Mouse (Mus musculus) macrophage (primary cell): ENCODE results near the gene Phyhipl. TPM values are rescaled to one million over a fixed set of nuclear protein-coding genes. Genes with fewer than 3 reads are reported as not detected.

Experiments used
- H3K27ac ChIP-seq: fragments of 350-480 bp; formaldehyde crosslinking; 2 replicates; pipeline ENCODE4 v1.9.0; 2021
- H3K36me3 ChIP-seq: fragments of 350-480 bp; formaldehyde crosslinking; 2 replicates; pipeline ENCODE4 v1.9.0; 2021; ENCODE audit errors: inconsistent target
- H3K4me3 ChIP-seq: fragments of 350-480 bp; formaldehyde crosslinking; 2 replicates; pipeline ENCODE4 v1.9.0; 2021; ENCODE audit errors: inconsistent target
- H3K79me2 ChIP-seq: fragments of 350-480 bp; formaldehyde crosslinking; 2 replicates; pipeline ENCODE4 v1.9.0; 2021; ENCODE audit errors: inconsistent target
- WGBS: methylation state at CpG from one replicate; pipeline ENCODE4 v1.1.7; 2026; ENCODE audit warnings: inconsistent platforms; ENCODE audit not compliant: missing documents; 5-methylcytosine and 5-hydroxymethylcytosine counted together
- polyA plus RNA-seq: library from polyadenylated mRNA; stranded (reverse); fragments of 250-400 nt; gene quantifications from 3 replicates; pipeline ENCODE4 v1.2.4, GENCODE M21; 2018; ENCODE audit warnings: inconsistent platforms

The Phyhipl gene
- polyA plus RNA-seq, 1 experiment from 2014 or later = not detected

DNA sequence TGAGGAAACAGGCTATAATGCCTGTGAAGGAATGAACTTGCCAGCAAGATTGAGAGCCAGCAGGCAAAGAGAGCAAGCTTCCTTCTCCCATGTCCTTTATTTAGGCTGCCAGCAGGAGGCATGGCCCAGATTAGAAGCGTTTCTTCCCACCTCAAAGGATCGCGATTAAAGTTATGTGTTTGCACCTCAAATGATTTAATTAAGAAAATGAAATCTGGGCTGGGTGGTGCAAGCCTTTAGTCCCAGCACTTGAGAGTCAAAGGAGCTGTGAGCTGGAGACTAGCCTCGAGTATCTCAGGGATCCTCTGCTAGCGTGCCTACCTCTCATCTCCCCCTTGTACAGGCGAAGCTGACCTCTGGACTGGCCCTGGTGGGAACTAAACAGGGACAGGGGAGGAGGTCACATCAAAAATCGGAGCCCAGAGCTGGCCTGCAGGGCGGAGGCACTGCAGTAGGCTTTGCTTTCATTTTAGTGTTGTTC lies 122.4 kb downstream of the Phyhipl start:
- H3K79me2 ChIP-seq = no peaks in the 10 kb centered on the region
- WGBS = 80% methylated on average over 8 of the region's 8 CpGs
- no peak overlapping the region for H3K4me3 ChIP-seq
- no peak overlapping the region for H3K27ac ChIP-seq
- no peaks in the 10 kb centered on the region for H3K36me3 ChIP-seq

DNA sequence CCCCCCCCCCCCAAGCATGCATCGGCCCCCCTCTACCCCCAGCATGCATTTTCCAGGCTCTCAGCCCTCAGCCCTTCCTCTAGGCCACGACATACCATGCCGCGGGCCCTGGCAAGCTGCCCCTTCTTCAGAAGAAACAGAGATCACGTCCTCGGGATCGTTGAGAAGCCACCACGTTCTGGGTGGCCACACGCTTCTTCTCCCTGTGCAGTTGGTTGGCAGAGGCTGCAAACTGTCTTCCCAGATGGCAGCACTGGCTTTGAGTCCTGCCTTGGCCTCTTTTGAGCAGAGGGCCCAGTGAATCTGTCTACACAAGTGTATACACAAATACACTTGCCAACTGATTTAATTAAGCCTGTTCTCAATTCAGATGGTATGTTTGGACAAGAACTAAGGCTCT lies 123.5 kb downstream of the Phyhipl start:
- WGBS = 98% methylated on average over 8 of the region's 9 CpGs
- Histone ChIP-seq H3K4me3 (no peak overlapping the region), H3K27ac (no peak overlapping the region), H3K79me2 (no peaks in the 10 kb centered on the region), H3K36me3 (no peaks in the 10 kb centered on the region)

DNA sequence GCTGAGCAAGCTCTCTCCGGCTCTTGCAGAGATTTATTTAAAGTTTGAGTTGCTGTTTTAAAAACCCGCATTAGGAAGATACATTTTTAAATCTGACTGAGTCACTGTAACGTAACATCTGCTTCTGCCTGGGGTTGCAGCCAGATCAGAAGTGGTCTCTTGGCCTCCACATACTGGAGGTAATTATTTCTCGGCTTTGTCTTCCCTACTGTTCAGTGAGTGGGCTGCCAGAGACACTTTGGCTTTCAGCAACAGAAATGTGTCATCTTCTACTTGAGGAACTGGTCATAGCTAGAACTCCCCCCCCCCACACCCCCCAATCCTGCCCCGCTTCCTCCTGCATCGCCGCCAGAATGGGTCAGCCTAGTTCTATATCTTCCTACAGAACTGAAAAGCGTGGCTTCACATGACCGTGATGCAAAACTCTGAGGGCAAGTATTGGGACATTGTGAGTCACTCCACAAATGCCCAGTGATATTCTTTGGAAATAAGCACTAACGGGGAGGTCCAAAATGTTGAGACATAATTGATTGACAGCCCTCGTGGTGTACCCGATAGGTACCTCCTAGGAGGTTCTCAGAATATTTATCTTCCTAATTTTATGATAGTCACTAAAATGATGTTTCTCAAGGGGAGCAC lies 125.5 kb downstream of the Phyhipl start:
- 91% methylated on average over 12 of the region's 12 CpGs for WGBS
- H3K4me3 ChIP-seq = no peak overlapping the region
- no peaks in the 10 kb centered on the region for H3K36me3 ChIP-seq
- H3K79me2 ChIP-seq = no peaks in the 10 kb centered on the region
- no peak overlapping the region for H3K27ac ChIP-seq

DNA sequence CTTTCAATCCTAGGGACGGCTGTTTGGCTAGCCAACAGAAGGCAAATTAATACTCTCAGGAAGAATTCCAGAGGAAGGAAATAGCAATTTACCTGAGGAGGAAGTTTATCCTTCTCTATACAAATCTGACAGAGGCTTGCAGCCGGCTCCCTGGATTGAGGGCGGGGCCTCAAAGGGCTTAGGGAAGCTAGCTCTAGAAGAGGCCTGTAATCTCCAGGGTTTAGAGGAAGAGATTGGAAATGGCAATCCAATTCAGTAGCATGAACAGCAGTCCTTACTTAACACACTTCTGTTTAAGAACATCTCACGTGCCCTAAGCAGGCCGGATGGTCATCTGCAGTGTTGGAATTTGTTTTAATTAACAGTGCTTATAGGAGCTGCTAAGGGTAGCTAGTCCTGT lies 134.4 kb downstream of the Phyhipl start:
- Histone ChIP-seq H3K79me2 (no peaks in the 10 kb centered on the region), H3K4me3 (no peak overlapping the region), H3K36me3 (no peaks in the 10 kb centered on the region), H3K27ac (no peak overlapping the region)
- 55% methylated on average over 5 of the region's 5 CpGs for WGBS

DNA sequence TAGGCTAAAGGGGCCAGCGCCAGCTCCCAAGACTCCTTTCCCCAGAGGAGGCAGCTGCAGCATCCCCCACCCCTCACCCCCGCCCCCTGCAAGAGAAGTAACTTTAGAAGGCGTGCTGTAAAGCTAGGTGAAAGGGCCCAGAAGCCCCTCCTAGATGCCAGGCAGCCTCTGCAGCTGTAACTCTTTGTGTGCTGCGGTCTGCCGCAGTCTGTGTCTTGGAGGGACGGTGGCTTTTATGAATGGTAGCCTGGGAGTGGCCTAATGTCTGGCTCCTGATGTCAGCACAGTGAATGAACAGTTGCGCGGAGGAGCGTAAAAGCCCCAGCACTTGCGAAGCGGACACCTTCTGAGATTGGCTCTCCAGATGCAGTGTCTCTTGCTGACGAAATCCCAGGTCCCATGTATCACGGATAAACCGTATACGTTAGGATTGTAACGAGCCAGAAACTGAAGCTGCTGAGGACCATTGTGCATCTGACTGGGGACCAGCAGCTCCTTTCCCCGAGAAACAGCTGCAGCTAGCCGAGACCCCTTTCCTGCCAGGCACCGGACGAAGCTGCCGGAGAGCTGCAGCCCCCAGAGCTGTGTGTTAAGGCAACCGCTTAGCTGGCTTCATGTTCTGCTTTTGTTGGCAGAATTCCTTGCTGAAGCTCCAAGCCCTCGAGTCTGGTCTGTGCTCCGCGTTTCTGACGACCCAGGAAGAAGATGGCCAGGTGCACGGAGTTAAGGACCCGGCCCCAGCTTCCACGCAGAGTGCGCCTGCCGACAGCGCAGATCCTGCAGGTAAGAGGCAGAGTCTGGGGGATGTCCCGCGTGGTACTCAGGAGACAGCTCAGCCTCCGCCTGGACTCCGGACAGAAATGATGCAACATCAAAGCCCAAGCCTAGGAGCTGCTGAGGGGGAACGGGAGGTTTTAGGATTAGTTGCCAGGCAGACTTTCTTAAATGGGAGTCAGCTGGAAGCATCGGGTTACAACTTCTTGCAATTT lies 135.3 kb downstream of the Phyhipl start:
- WGBS = 5% methylated on average over 38 of the region's 38 CpGs
- no peak overlapping the region for H3K4me3 ChIP-seq
- H3K79me2 ChIP-seq = no peaks in the 10 kb centered on the region
- H3K27ac ChIP-seq = no peak overlapping the region
- H3K36me3 ChIP-seq = no peaks in the 10 kb centered on the region

DNA sequence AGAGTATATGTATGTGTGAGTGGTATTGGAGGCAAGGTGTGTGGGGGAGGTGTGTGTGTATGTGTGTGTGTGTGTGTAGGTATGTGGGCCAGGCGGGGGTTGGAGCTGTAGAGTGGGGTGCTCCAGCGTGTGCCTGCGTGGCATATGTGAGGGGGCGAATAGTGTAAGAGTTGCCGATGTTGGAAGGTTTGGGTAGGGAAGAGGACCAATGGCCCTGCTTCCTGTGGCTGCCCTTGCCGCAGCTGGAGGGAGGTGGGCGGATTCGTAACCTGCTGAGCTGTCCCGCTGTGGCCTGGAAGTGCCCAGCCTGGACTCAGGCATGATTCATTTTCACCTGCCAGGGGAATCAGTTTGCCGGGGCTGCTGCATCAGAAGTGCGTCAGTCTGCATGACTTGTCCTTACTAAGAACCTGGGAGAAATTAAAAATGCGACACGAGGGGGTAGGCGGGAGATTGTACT lies 136.1 kb downstream of the Phyhipl start:
- 10% methylated on average over 14 of the region's 14 CpGs for WGBS
- H3K27ac ChIP-seq = no peak overlapping the region

DNA sequence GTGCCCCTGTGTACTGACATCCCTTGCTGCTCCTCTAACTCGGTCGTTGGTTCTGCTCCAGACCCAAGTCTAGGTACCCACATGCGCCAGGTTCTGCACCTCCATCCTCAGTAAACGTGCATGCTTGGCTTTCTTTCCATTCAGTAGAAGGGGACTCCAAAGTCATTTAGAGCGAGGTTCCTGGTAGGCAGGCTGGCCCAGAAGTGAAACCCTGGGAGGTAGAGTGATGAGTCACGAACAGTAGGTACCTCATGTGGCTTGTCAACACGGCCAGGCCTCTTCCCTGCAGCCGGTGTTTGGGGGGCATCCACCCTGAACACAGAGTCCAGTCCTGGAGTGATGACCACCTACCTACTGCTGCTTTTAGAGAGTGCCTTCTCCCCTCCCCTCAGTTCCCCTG lies 139.1 kb downstream of the Phyhipl start:
- Histone ChIP-seq H3K27ac (no peak overlapping the region), H3K36me3 (no peaks in the 10 kb centered on the region), H3K79me2 (no peaks in the 10 kb centered on the region), H3K4me3 (no peak overlapping the region)
- WGBS = 89% methylated on average over 8 of the region's 8 CpGs

More for the DNA sequence above, 136.1 kb downstream of the Phyhipl start:
- no peaks in the 10 kb centered on the region for H3K36me3 ChIP-seq
- H3K4me3 ChIP-seq = no peak overlapping the region
- H3K79me2 ChIP-seq = no peaks in the 10 kb centered on the region

DNA sequence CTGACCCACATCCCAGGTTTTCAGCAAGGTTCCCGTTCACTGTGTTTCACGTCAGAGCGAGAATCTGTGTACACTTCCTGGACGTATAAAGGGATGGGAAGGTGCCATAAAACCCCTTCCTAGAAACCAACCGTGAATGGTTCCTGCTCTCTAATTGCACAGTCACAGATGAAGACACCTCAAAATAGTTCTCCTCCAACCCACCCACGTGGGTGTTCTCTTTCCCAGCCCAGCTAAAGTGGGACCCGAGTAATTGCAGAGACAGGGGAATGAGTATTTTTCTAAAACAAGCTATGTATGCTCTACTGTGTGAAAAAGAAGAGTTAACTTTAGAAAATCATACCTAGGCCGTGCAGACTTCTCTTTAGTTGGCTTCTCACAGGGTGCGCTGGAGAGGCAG lies 140.9 kb downstream of the Phyhipl start:
- no peak overlapping the region for H3K27ac ChIP-seq
- H3K36me3 ChIP-seq = no peaks in the 10 kb centered on the region
- 81% methylated on average over 9 of the region's 9 CpGs for WGBS
- H3K79me2 ChIP-seq = no peaks in the 10 kb centered on the region
- H3K4me3 ChIP-seq = no peak overlapping the region

DNA sequence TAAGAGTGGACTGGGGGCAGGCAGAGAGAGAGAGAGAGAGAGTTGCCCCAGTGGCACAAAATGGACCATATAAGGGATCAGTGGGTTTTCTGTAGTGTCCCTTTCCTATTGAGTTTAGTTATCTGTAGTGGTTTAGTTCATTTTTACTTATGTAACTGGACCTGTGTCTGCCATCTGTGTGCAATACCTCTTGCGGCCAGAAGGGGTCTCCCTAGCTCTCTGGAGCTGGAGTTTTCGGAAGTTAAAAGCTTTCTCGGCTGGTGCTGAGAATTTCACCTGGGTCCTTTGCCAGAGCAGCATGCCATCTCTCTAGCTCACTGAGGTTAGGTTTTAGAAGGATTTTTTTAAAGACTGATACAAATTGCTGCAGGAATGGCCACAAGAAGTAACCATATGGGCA lies 147.9 kb downstream of the Phyhipl start:
- H3K36me3 ChIP-seq = no peaks in the 10 kb centered on the region
- H3K79me2 ChIP-seq = no peaks in the 10 kb centered on the region
- 84% methylated on average over 3 of the region's 3 CpGs for WGBS
- no peak overlapping the region for H3K4me3 ChIP-seq
- H3K27ac ChIP-seq = no peak overlapping the region

Other genes starting within 250 kb of the Phyhipl start
- gene Fam13c, start 215.5 kb downstream of the Phyhipl start, polyA plus RNA-seq = not detected in 3 replicates